Mouse (Mus musculus) neural tube, embryonic 13.5 days (tissue): ENCODE measurements around the gene Nicn1. TPM values are rescaled to one million over a fixed set of nuclear protein-coding genes. Genes with fewer than 3 reads are reported as not detected.
"Not testable (repeated sequence)": the region's sequence is repeated elsewhere in the genome, so short reads cannot be mapped to it uniquely, and the experiment has no call there.

Experiments
- ATAC-seq: fragments of 200-750 bp; cut with Nextera tagmentation; 2 replicates; pipeline ENCODE4 v1.8.0; 2017; ENCODE audit warnings: low read depth, mild to moderate bottlenecking, moderate TSS enrichment, moderate library complexity
- H3K27ac ChIP-seq: fragments of 300-500 bp; sonication (generic); replicated peaks from 2 replicates; pipeline ENCODE4 v1.5.1; 2015; ENCODE audit warnings: moderate library complexity, mild to moderate bottlenecking, inconsistent platforms
- H3K27me3 ChIP-seq: fragments of 300-500 bp; sonication (generic); 2 replicates; pipeline ENCODE4 v1.6.1; 2015; ENCODE audit warnings: mild to moderate bottlenecking, inconsistent platforms
- H3K36me3 ChIP-seq: fragments of 300-500 bp; sonication (generic); 2 replicates; pipeline ENCODE4 v1.6.1; 2015; ENCODE audit warnings: mild to moderate bottlenecking, inconsistent platforms
- H3K4me1 ChIP-seq: fragments of 300-500 bp; sonication (generic); replicated peaks from 2 replicates; pipeline ENCODE4 v1.6.1; 2015; ENCODE audit warnings: inconsistent platforms
- H3K4me2 ChIP-seq: fragments of 300-500 bp; sonication (generic); 2 replicates; pipeline ENCODE4 v1.6.1; 2015; ENCODE audit warnings: inconsistent platforms, mild to moderate bottlenecking, moderate library complexity
- H3K4me3 ChIP-seq: fragments of 300-500 bp; sonication (generic); 2 replicates; pipeline ENCODE4 v1.5.1; 2015; ENCODE audit warnings: mild to moderate bottlenecking, inconsistent platforms
- H3K9ac ChIP-seq: fragments of 300-500 bp; sonication (generic); 2 replicates; pipeline ENCODE4 v1.6.1; 2015; ENCODE audit warnings: moderate library complexity, mild to moderate bottlenecking, inconsistent platforms
- H3K9me3 ChIP-seq: fragments of 300-500 bp; sonication (generic); 2 replicates; pipeline ENCODE4 v1.6.1; 2016; ENCODE audit warnings: inconsistent platforms
- WGBS: fragments of 180-500 bp; shearing (Covaris S2); methylation state at CpG from one replicate; pipeline ENCODE4 v1.1.7; 2015; 5-methylcytosine and 5-hydroxymethylcytosine counted together
- polyA plus RNA-seq: library from polyadenylated mRNA; unstranded; fragments of >200 nt; fragmentation: Nextera tagmentation; extraction: Ambion mirVana; gene quantifications from 2 replicates; pipeline ENCODE4 v1.2.1, GENCODE M21; 2015

Nicn1 gene
- polyA plus RNA-seq, 1 experiment from 2014 or later: 130 TPM

- Histone ChIP-seq H3K4me1 (peaks cover 31% of the 10 kb centered on the region), H3K36me3 (no peaks in the 10 kb centered on the region), H3K4me3 (peak overlapping the region; percentile 90), H3K27me3 (no peaks in the 10 kb centered on the region), H3K27ac (peak overlapping the region; percentile 95), H3K9ac (peak overlapping the region; percentile 66), H3K9me3 (no peaks in the 10 kb centered on the region), H3K4me2 (peak overlapping the region; percentile 70)
- WGBS: 11% methylated on average over 10 of the region's 10 CpGs
- no peak; the same call in 1 of the 2 replicates for ATAC-seq
Observed at GRCm38 (mm10) chr9:108264191-108264921, 25.9 kb upstream of the Nicn1 start.

- no peaks in the 10 kb centered on the region for H3K36me3 ChIP-seq
- H3K9me3 ChIP-seq: no peaks in the 10 kb centered on the region
- ATAC-seq: no peak
- no peak overlapping the region for H3K9ac ChIP-seq
- WGBS: 72% methylated on average over 10 of the region's 10 CpGs
- H3K4me2 ChIP-seq: no peak overlapping the region
- no peaks in the 10 kb centered on the region for H3K27me3 ChIP-seq
- no peak overlapping the region for H3K27ac ChIP-seq
- H3K4me3 ChIP-seq: no peak overlapping the region
- peaks cover 22% of the 10 kb centered on the region for H3K4me1 ChIP-seq
Observed at GRCm38 (mm10) chr9:108266261-108266935, 23.8 kb upstream of the Nicn1 start.

- Histone ChIP-seq H3K36me3 (no peaks in the 10 kb centered on the region), H3K4me1 (peaks cover 10% of the 10 kb centered on the region), H3K27me3 (no peaks in the 10 kb centered on the region), H3K9me3 (no peaks in the 10 kb centered on the region), H3K4me3 (no peak overlapping the region), H3K4me2 (no peak overlapping the region), H3K9ac (no peak overlapping the region), H3K27ac (no peak overlapping the region)
- 80% methylated on average over 7 of the region's 7 CpGs for WGBS
- ATAC-seq: no peak
Observed at GRCm38 (mm10) chr9:108267691-108268090, 22.5 kb upstream of the Nicn1 start.

GRCm38 (mm10) chr9:108268701-108269100 is 21.5 kb upstream of the Nicn1 start:
- H3K27me3 ChIP-seq, H3K9me3 ChIP-seq, H3K36me3 ChIP-seq, H3K4me3 ChIP-seq, H3K9ac ChIP-seq, H3K4me2 ChIP-seq, H3K27ac ChIP-seq, H3K4me1 ChIP-seq, ATAC-seq: not testable (repeated sequence)
- 86% methylated on average over 6 of the region's 7 CpGs for WGBS

GRCm38 (mm10) chr9:108271941-108272340 is 18.3 kb upstream of the Nicn1 start:
- H3K27ac ChIP-seq: no peak overlapping the region
- no peak overlapping the region for H3K4me2 ChIP-seq
- ATAC-seq: no peak
- H3K27me3 ChIP-seq: no peaks in the 10 kb centered on the region
- H3K9me3 ChIP-seq: no peaks in the 10 kb centered on the region
- WGBS: 51% methylated on average over 2 of the region's 2 CpGs
- no peak overlapping the region for H3K9ac ChIP-seq
- no peaks in the 10 kb centered on the region for H3K4me1 ChIP-seq
- H3K4me3 ChIP-seq: no peak overlapping the region
- H3K36me3 ChIP-seq: no peaks in the 10 kb centered on the region

GRCm38 (mm10) chr9:108272691-108273090 is 17.5 kb upstream of the Nicn1 start:
- Histone ChIP-seq H3K36me3 (no peaks in the 10 kb centered on the region), H3K27me3 (no peaks in the 10 kb centered on the region), H3K4me2 (no peak overlapping the region), H3K4me1 (no peaks in the 10 kb centered on the region), H3K4me3 (no peak overlapping the region), H3K9ac (no peak overlapping the region), H3K9me3 (no peaks in the 10 kb centered on the region), H3K27ac (no peak overlapping the region)
- ATAC-seq: no peak
- 80% methylated on average over 5 of the region's 5 CpGs for WGBS

GRCm38 (mm10) chr9:108273485-108273884 is 16.7 kb upstream of the Nicn1 start:
- no peaks in the 10 kb centered on the region for H3K4me1 ChIP-seq
- H3K27me3 ChIP-seq: no peaks in the 10 kb centered on the region
- H3K9me3 ChIP-seq: no peaks in the 10 kb centered on the region
- WGBS: 74% methylated on average over 4 of the region's 4 CpGs
- H3K4me2 ChIP-seq: no peak overlapping the region
- no peak for ATAC-seq
- H3K4me3 ChIP-seq: no peak overlapping the region
- H3K27ac ChIP-seq: no peak overlapping the region
- H3K36me3 ChIP-seq: no peaks in the 10 kb centered on the region
- no peak overlapping the region for H3K9ac ChIP-seq

GRCm38 (mm10) chr9:108274476-108275330 is 15.5 kb upstream of the Nicn1 start:
- Histone ChIP-seq H3K4me1 (no peaks in the 10 kb centered on the region), H3K36me3 (no peaks in the 10 kb centered on the region), H3K27me3 (no peaks in the 10 kb centered on the region), H3K27ac (no peak overlapping the region), H3K4me3 (no peak overlapping the region), H3K9ac (no peak overlapping the region), H3K4me2 (no peak overlapping the region), H3K9me3 (no peaks in the 10 kb centered on the region)
- ATAC-seq: no peak
- 79% methylated on average over 5 of the region's 5 CpGs for WGBS

GRCm38 (mm10) chr9:108275331-108275659 is 14.9 kb upstream of the Nicn1 start:
- Histone ChIP-seq H3K4me1 (no peaks in the 10 kb centered on the region), H3K9me3 (no peaks in the 10 kb centered on the region), H3K9ac (no peak overlapping the region), H3K4me3 (no peak overlapping the region), H3K27ac (no peak overlapping the region), H3K4me2 (no peak overlapping the region), H3K36me3 (no peaks in the 10 kb centered on the region), H3K27me3 (no peaks in the 10 kb centered on the region)
- WGBS: 76% methylated on average over 6 of the region's 6 CpGs
- ATAC-seq: no peak

GRCm38 (mm10) chr9:108278697-108279450 is 11.4 kb upstream of the Nicn1 start:
- no peak overlapping the region for H3K4me3 ChIP-seq
- no peak for ATAC-seq
- 70% methylated on average over 10 of the region's 10 CpGs for WGBS

GRCm38 (mm10) chr9:108280071-108280828 is 10.0 kb upstream of the Nicn1 start:
- H3K9me3 ChIP-seq: no peaks in the 10 kb centered on the region
- no peaks in the 10 kb centered on the region for H3K36me3 ChIP-seq
- H3K9ac ChIP-seq: no peak overlapping the region
- H3K27me3 ChIP-seq: no peaks in the 10 kb centered on the region
- no peak overlapping the region for H3K27ac ChIP-seq
- no peaks in the 10 kb centered on the region for H3K4me1 ChIP-seq
- WGBS: 55% methylated on average over 8 of the region's 8 CpGs
- no peak overlapping the region for H3K4me3 ChIP-seq
- H3K4me2 ChIP-seq: no peak overlapping the region
- ATAC-seq: no peak

More at GRCm38 (mm10) chr9:108278697-108279450, 11.4 kb upstream of the Nicn1 start:
- Histone ChIP-seq H3K27ac (no peak overlapping the region), H3K9me3 (no peaks in the 10 kb centered on the region), H3K4me1 (no peaks in the 10 kb centered on the region), H3K27me3 (no peaks in the 10 kb centered on the region), H3K36me3 (no peaks in the 10 kb centered on the region), H3K9ac (no peak overlapping the region), H3K4me2 (no peak overlapping the region)
